Comparison of ENCODE assay signal across 16 mouse cellular contexts in the genomic region with DNA sequence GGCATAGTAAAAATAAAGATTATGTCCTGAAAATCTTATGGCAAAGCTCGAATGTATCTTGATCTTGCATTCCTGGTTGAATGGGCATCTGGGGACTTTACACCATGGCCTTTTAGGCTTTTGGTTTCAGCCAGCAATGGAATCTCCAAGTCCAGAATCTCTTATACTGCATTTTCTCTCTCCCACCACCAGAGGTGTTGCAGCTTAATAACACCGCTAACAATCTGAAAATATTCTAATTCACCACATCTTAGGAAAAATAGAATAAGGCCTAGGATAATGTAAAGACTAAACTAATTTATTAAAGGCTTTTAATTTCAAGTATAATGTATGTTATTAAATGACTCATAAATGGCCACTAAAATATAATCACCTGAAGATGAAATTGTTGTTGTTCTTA.
"Had no signal": no experiment of that assay in that cellular context is flagged by ENCODE, and none has a peak within 500 bp of the region (broad histone marks: within the 10 kb centered on the region; RNA-seq: fewer than 3 reads in every experiment).

No protein-coding gene starts in this region.

- H3K4me3 ChIP-seq: liver, embryonic 13.5 days; megakaryocyte, embryonic 14.5 days; midbrain, embryonic 10.5 days; neural tube, embryonic 12.5 days; neural tube, embryonic 15.5 days had no signal

- H3K9me3 ChIP-seq: liver, embryonic 13.5 days; megakaryocyte, embryonic 14.5 days; midbrain, embryonic 10.5 days; neural tube, embryonic 12.5 days; neural tube, embryonic 15.5 days had no signal

- DNase-seq: kidney, adult 11 months; kidney, adult 8-10 months; kidney, postnatal 25 days; liver, embryonic 13.5 days; lung, embryonic 14.5 days; lung, postnatal 10 days; lung, postnatal 36 days; midbrain, embryonic 14.5 days; right cerebral cortex, adult 18-20 months; right cerebral cortex, postnatal 14 days; right cerebral cortex, postnatal 4 days; thymus, postnatal 36 days had no signal

- H3K27ac ChIP-seq: liver, embryonic 13.5 days; midbrain, embryonic 10.5 days; neural tube, embryonic 12.5 days; neural tube, embryonic 15.5 days had no signal

- H3K36me3 ChIP-seq: neural tube, embryonic 15.5 days had no signal

- H3K27me3 ChIP-seq: liver, embryonic 13.5 days; neural tube, embryonic 12.5 days had no signal

- H3K4me2 ChIP-seq: liver, embryonic 13.5 days; lung, embryonic 14.5 days; neural tube, embryonic 12.5 days; neural tube, embryonic 15.5 days had no signal

- H3K9ac ChIP-seq: liver, embryonic 13.5 days; lung, embryonic 14.5 days; neural tube, embryonic 12.5 days; neural tube, embryonic 15.5 days had no signal
